Mouse (Mus musculus) stomach, postnatal 0 days (tissue): ENCODE data around the gene Caprin1.

ENCODE experiments used
- CTCF ChIP-seq: IDR thresholded peaks from 2 replicates; pipeline ENCODE4 v1.5.1; 2016; ENCODE audit warnings: antibody characterized with exemption, low read depth, mild to moderate bottlenecking, moderate library complexity
- EP300 ChIP-seq: optimal IDR thresholded peaks from 2 replicates; pipeline ENCODE3; 2016; ENCODE audit warnings: antibody characterized with exemption

- TF ChIP-seq CTCF (no peak), EP300 (no peak)
Observed at GRCm38 (mm10) chr2:103761993-103762392, 35.5 kb downstream of the Caprin1 start.
